Mouse (Mus musculus) thymus, postnatal 0 days (tissue): ENCODE data around the gene Tmed1. TPM values are rescaled to one million over a fixed set of nuclear protein-coding genes. Genes with fewer than 3 reads are reported as not detected.
"Not testable (repeated sequence)": the region's sequence is repeated elsewhere in the genome, so short reads cannot be mapped to it uniquely, and the experiment has no call there.

Source experiments
- DNase-seq: peaks from one replicate; pipeline ENCODE4 v3.0.0-alpha.2; 2015; ENCODE audit warnings: low spot score
- polyA plus RNA-seq: library from polyadenylated mRNA; unstranded; fragments of >200 nt; fragmentation: Nextera tagmentation; extraction: Ambion mirVana; gene quantifications from 2 replicates; pipeline ENCODE4 v1.2.1, GENCODE M21; 2015

Gene Tmed1
- 30.2 and 31.1 TPM in 2 replicates for polyA plus RNA-seq

DNA sequence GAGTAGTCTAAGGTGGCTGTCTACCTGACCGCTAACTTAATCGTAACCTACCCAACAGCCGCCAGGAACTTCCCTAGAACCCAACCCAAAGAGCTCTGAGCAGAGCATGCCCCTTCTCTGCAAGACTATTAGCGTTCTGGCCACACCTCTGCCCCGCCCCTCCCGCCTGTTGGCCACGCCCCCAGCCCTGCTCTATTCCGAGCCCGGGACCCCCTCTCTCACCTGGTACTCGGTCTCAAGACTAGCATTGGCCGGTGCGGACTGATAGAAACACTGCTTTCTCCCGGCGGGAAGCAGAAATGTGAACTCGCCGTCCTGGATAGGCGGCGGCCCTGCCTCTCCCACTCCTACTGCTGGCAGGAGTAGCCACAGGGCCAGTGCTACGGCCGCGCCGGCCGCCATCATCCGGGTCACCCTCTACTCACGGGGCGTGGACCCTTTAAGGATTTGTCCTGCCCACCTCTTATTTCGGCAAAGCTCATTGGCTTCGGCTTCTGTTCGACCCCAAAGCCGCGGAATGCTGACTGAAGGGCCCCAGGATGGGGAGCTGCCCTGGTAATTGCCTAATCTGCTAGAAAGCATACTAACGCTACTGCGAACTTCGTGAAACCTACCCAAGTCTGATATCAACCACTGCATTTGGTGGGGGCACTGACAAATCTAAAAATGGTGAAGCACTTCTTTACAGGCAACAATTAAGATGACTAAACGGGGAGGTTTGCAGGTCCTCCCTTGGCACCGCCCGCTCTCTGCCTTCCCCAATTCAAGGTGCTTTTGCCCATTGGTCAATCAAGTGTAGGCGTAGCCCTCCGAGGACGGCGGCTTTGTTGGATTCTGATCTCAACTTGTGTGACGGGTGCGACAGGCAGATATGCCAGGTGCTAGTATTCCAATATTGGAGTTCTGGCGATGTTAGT, at the start of gene Tmed1:
Tmed1 (minus strand) TSS at position 481 of the 917 bp plus-strand sequence.
- peak; percentile 91 for DNase-seq

GRCm38 (mm10) chr9:21559151-21559550, 49.1 kb upstream of the Tmed1 start:
- DNase-seq: no peak

- DNase-seq: no peak
These were observed 48.3 kb upstream of the Tmed1 start for GRCm38 (mm10) chr9:21558366-21558765.

DNA sequence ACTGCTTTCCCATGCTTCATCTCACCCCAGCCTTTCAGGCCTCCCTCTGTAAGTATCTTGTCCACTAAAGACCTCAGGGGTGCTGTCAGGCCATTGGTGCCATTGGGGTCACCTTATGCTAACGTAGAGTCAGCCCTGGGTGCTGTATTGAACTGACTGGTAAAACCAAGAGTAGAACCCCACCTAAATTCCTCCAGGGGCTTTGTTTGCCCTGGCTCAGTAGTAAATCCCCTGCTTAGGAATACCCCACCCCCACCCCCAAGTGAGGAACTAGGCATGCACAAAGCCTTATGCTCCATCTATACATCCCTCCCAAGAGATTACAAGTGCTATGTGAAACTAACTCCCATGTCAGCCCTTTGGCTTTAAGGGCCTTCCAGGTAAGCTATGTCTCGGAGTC, 47.5 kb upstream of the Tmed1 start:
- no peak for DNase-seq

- DNase-seq: no peak
These were observed 46.9 kb upstream of the Tmed1 start for GRCm38 (mm10) chr9:21556996-21557395.

- no peak for DNase-seq
These were observed 45.2 kb upstream of the Tmed1 start for GRCm38 (mm10) chr9:21555198-21555742.

GRCm38 (mm10) chr9:21553607-21554273, 43.7 kb upstream of the Tmed1 start:
- DNase-seq: no peak

DNA sequence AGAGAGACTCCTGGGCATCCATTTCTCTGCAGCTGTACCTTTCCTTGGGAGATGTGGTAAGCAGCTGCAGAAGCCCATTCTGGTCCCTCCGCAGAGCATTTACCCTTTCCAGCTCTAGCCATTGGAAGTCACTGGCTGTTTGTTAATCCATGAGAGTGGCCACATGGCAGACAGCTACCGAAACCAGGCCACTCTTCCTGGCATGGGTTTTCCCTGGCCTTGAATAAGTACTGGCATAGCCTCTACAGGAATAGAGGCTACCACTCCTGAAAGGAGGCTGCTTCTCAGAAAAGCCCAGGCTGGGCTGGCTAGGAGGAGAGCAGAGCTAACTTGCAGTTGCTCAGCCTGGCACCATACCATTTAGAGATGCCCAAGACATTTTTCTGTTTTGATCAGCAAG, 41.0 kb upstream of the Tmed1 start:
- DNase-seq: no peak

- DNase-seq: peak; percentile 61
These were observed 37.3 kb upstream of the Tmed1 start for GRCm38 (mm10) chr9:21547075-21547941.

DNA sequence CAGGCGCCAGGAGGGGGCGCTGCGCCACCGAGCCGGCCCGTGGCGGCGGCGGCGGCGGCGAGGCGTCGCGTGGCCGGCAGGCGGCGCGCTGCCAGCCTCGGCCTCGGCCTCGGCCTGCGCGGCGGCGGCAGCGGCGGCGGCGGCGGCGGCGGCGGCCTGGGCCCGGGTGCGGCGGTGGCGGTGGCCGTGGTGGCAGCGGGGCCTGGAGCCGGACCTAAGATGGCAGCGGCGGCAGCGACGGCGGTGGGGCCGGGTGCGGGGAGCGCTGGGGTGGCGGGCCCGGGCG, 36.7 kb upstream of the Tmed1 start, which contains the start of gene Carm1:
Carm1 (plus strand) TSS at position 106 of the 286 bp plus-strand sequence.
- no peak for DNase-seq

DNA sequence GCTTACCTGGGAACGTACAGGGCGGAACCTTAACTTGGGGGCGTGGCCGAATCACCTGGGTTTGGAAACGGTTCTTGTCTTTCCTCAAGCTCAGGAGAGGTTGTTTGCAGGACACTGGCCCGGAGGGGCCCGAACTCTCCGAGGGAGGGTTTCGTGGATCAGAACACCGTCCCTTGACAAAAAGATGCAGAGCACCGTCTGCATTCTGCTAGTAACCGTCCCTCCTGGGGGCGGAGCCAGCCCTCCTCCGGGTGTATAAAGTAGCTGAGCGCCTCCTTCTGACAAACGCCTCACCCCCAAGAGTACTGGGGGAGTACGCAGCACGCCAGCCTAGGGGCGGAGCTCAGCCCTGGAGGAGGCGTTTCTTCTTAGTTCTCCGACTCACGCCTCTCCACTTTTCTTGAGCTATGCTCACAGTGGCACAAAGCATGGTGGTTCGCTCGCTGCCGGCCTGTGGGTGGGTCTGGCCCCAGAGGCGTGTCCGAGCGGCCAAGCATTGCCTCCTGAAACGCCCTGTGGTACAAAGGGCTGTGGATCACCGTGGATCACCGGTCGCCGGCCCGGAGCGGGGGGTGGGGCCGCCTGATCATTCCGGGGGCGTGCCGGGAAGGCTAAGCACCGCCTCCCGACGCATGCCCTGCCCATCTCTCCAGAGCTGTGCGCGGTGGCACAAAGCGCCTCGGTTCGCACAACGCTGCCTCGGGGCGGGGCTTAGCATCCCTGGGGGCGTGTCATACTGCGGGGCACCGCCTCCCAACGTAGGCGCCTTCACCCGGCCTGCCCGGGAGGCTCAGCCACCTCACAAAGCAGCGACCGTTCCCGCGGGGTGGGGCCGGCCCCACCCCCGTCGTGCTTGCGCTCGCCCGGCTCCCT, 36.1 kb upstream of the Tmed1 start:
- peak; percentile 99 for DNase-seq

DNA sequence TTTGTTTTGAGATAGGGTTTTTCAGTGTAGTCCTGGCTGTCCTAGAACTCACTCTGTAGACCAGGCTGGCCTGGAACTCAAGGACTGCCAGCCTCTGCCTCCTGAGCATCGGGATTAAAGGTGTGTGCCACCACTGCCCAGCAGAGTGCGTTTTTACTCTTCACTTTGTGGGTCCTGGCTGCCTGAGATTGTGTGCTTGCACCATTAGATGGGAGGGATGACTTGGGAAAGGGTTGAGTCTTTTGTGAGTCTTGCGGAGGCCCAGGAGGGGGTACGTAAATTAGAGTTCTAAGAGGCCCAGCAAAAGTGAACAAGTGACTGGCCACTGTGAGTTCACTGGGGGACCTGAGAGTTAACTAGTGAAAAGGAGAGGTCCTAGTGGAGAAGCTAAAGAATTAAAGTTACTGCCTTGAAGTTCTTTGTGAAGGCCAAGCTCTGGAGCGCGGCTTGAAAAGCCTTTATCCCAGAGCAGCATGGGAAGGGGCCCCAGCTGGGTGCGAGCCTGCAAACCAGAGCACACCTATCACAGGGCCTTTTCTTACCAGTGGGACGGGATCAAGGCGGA, 35.4 kb upstream of the Tmed1 start:
- DNase-seq: no peak

DNA sequence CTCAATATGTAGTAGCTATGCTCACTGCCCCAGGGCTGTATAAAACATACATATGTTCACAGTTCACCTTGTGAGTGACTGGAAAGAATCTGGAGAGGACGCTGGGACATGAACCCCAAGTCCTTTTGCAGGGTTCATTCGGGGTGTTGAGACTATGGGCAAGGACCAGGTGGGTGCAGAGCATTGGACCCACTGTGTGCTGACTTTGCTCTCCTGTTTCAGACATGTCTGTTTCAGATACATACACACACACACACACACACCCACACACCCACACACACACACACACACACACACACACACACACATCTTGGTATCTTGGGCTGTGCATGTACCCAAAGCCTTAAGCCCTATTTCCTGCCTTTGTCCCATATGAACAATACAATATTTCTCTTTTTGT, 31.9 kb upstream of the Tmed1 start:
- DNase-seq: not testable (repeated sequence)

GRCm38 (mm10) chr9:21539981-21540753, 30.1 kb upstream of the Tmed1 start:
- no peak for DNase-seq

- DNase-seq: no peak
These were observed 27.0 kb upstream of the Tmed1 start for GRCm38 (mm10) chr9:21537009-21537408.

- peak; percentile 31 for DNase-seq
These were observed 26.4 kb upstream of the Tmed1 start for GRCm38 (mm10) chr9:21536501-21536900.

GRCm38 (mm10) chr9:21527917-21528324, 17.9 kb upstream of the Tmed1 start:
- DNase-seq: no peak

- DNase-seq: no peak
These were observed 17.2 kb upstream of the Tmed1 start for GRCm38 (mm10) chr9:21527100-21527801.

DNA sequence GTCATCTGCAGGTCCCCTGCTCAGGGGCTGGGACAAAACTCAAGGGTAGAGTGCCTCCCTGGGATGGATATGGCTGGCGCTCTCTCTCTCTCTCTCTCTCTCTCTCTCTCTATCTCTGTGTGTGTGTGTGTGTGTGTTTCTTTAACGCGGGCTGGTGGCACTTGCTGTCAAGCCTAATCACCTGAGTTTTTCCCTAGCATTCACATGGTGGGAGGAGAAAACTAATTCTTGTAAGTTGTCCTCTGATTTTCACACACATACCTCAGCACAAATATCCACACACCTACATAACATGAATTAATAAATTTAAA, 16.5 kb upstream of the Tmed1 start:
- DNase-seq: no peak
